Mouse (Mus musculus) lung, postnatal 25 days (tissue): ENCODE measurements around the gene OR5BS1P.
A peak's percentile ranks its signal among the peaks of the same experiment; 100 is the strongest.
"Not testable (repeated sequence)": the region's sequence is repeated elsewhere in the genome, so short reads cannot be mapped to it uniquely, and the experiment has no call there.

ENCODE experiments used
- DNase-seq: peaks from one replicate; pipeline ENCODE4 v3.0.0; 2022; ENCODE audit warnings: low spot score

Gene OR5BS1P

GRCm38 (mm10) chr15:98506253-98506957 lies 36.7 kb downstream of the OR5BS1P start:
- peak; percentile 34 for DNase-seq

- no peak for DNase-seq
These were observed 37.6 kb downstream of the OR5BS1P start for GRCm38 (mm10) chr15:98507321-98507720.

GRCm38 (mm10) chr15:98509387-98509786 lies 39.7 kb downstream of the OR5BS1P start:
- DNase-seq = no peak

GRCm38 (mm10) chr15:98510438-98511385 lies 41.0 kb downstream of the OR5BS1P start:
- DNase-seq = peak; percentile 72

- peak; percentile 52 for DNase-seq
These were observed 41.8 kb downstream of the OR5BS1P start for GRCm38 (mm10) chr15:98511386-98511928.

- DNase-seq = no peak
These were observed 42.5 kb downstream of the OR5BS1P start for GRCm38 (mm10) chr15:98512232-98512631.

GRCm38 (mm10) chr15:98512799-98513321 lies 43.2 kb downstream of the OR5BS1P start:
- DNase-seq = peak; percentile 57

GRCm38 (mm10) chr15:98513676-98514075 lies 44.0 kb downstream of the OR5BS1P start:
- DNase-seq = not testable (repeated sequence)

- no peak for DNase-seq
These were observed 44.5 kb downstream of the OR5BS1P start for GRCm38 (mm10) chr15:98514146-98514545.

GRCm38 (mm10) chr15:98514845-98515244 lies 45.1 kb downstream of the OR5BS1P start:
- not testable (repeated sequence) for DNase-seq

- DNase-seq = peak; percentile 52
These were observed 48.0 kb downstream of the OR5BS1P start for GRCm38 (mm10) chr15:98517380-98518355.

- DNase-seq = no peak
These were observed 51.5 kb downstream of the OR5BS1P start for GRCm38 (mm10) chr15:98521245-98521644.

GRCm38 (mm10) chr15:98526057-98526456 lies 56.4 kb downstream of the OR5BS1P start:
- DNase-seq = no peak

- DNase-seq = no peak
These were observed 57.5 kb downstream of the OR5BS1P start for GRCm38 (mm10) chr15:98527056-98527771.

- no peak for DNase-seq
These were observed 58.4 kb downstream of the OR5BS1P start for GRCm38 (mm10) chr15:98528066-98528563.
